Mouse (Mus musculus) kidney, adult 10 weeks (tissue): ENCODE measurements around the gene Fancl. TPM values are rescaled to one million over a fixed set of nuclear protein-coding genes. Genes with fewer than 3 reads are reported as not detected.

Experiments
- polyA plus RNA-seq: library from polyadenylated mRNA; stranded (reverse); fragments of 350-450 nt; fragmentation: Illumina TruSeq; extraction: RNeasy Lipid Tissue Mini Kit (QIAGEN cat#74804); gene quantifications from one replicate; pipeline ENCODE4 v1.2.3, GENCODE M21; 2014; ENCODE audit warnings: low read depth, low replicate concordance

Gene Fancl
- 14.1 TPM for polyA plus RNA-seq

GRCm38 (mm10) chr11:26385971-26386370 lies at the start of gene Fancl:
Fancl (plus strand) TSS chr11:26386135.

Other genes with a start within 250 kb of the Fancl start
- gene 5730522E02Rik, start 175.4 kb upstream of the Fancl start, polyA plus RNA-seq, result 0.69 TPM
- not detected for gene Gm6899, start 207.1 kb downstream of the Fancl start, polyA plus RNA-seq
- gene Vrk2, start 207.9 kb downstream of the Fancl start, polyA plus RNA-seq, result 18.4 TPM